Mouse (Mus musculus) cerebellum, adult 18-20 months (tissue): ENCODE results near the gene Prr5.

Experiments
- DNase-seq, 2 experiments: peaks; one replicate each; pipeline ENCODE4 v3.0.0; 2021

The Prr5 gene

GRCm38 (mm10) chr15:84668938-84669747 is at the start of gene Prr5:
Prr5 (plus strand) TSS chr15:84669620.
- no peak for DNase-seq

- DNase-seq, result no peak
Measured at GRCm38 (mm10) chr15:84620028-84620427, 49.4 kb upstream of the Prr5 start.

- DNase-seq, result no peak
Measured at GRCm38 (mm10) chr15:84621722-84622428, 47.5 kb upstream of the Prr5 start.

GRCm38 (mm10) chr15:84624870-84625269 is 44.5 kb upstream of the Prr5 start:
- DNase-seq, result peak in 1 of 2 experiments; percentile 7

- no peak for DNase-seq
Measured at GRCm38 (mm10) chr15:84625712-84626414, 43.6 kb upstream of the Prr5 start.

- DNase-seq, result peak in 1 of 2 experiments; percentile 19
Measured at GRCm38 (mm10) chr15:84627308-84627707, 42.1 kb upstream of the Prr5 start.

- no peak for DNase-seq
Measured at GRCm38 (mm10) chr15:84629680-84630079, 39.7 kb upstream of the Prr5 start.

GRCm38 (mm10) chr15:84631560-84631959 is 37.9 kb upstream of the Prr5 start:
- DNase-seq, result peak; percentile 73 to 83

GRCm38 (mm10) chr15:84634361-84634760 is 35.1 kb upstream of the Prr5 start:
- no peak for DNase-seq

GRCm38 (mm10) chr15:84638405-84638804 is 31.0 kb upstream of the Prr5 start:
- DNase-seq, result no peak

- no peak for DNase-seq
Measured at GRCm38 (mm10) chr15:84639072-84639450, 30.4 kb upstream of the Prr5 start.

GRCm38 (mm10) chr15:84639451-84640136 is 29.8 kb upstream of the Prr5 start:
- DNase-seq, result peak; percentile 10 to 22

- DNase-seq, result peak in 1 of 2 experiments; percentile 20
Measured at GRCm38 (mm10) chr15:84640722-84641121, 28.7 kb upstream of the Prr5 start.

GRCm38 (mm10) chr15:84641127-84641526 is 28.3 kb upstream of the Prr5 start:
- no peak for DNase-seq

GRCm38 (mm10) chr15:84641948-84642347 is 27.5 kb upstream of the Prr5 start:
- DNase-seq, result no peak

GRCm38 (mm10) chr15:84643178-84643577 is 26.2 kb upstream of the Prr5 start:
- no peak for DNase-seq

GRCm38 (mm10) chr15:84651481-84651880 is 17.9 kb upstream of the Prr5 start:
- DNase-seq, result no peak

- no peak for DNase-seq
Measured at GRCm38 (mm10) chr15:84653151-84653550, 16.3 kb upstream of the Prr5 start.

- peak in 1 of 2 experiments; percentile 17 for DNase-seq
Measured at GRCm38 (mm10) chr15:84653979-84654966, 15.1 kb upstream of the Prr5 start.

- DNase-seq, result no peak
Measured at GRCm38 (mm10) chr15:84654975-84655374, 14.4 kb upstream of the Prr5 start.

GRCm38 (mm10) chr15:84656689-84657088 is 12.7 kb upstream of the Prr5 start:
- DNase-seq, result no peak
